Mouse (Mus musculus) brain, embryonic 18.5 days (tissue): Measurements from ENCODE around the gene March5.
A peak's percentile ranks its signal among the peaks of the same experiment; 100 is the strongest.
"Not testable (repeated sequence)": the region's sequence is repeated elsewhere in the genome, so short reads cannot be mapped to it uniquely, and the experiment has no call there.

ENCODE experiments used
- DNase-seq: peaks from one replicate; pipeline ENCODE4 v3.0.0-alpha.2; 2012; ENCODE audit warnings: low read depth, low spot score

Gene March5

DNA sequence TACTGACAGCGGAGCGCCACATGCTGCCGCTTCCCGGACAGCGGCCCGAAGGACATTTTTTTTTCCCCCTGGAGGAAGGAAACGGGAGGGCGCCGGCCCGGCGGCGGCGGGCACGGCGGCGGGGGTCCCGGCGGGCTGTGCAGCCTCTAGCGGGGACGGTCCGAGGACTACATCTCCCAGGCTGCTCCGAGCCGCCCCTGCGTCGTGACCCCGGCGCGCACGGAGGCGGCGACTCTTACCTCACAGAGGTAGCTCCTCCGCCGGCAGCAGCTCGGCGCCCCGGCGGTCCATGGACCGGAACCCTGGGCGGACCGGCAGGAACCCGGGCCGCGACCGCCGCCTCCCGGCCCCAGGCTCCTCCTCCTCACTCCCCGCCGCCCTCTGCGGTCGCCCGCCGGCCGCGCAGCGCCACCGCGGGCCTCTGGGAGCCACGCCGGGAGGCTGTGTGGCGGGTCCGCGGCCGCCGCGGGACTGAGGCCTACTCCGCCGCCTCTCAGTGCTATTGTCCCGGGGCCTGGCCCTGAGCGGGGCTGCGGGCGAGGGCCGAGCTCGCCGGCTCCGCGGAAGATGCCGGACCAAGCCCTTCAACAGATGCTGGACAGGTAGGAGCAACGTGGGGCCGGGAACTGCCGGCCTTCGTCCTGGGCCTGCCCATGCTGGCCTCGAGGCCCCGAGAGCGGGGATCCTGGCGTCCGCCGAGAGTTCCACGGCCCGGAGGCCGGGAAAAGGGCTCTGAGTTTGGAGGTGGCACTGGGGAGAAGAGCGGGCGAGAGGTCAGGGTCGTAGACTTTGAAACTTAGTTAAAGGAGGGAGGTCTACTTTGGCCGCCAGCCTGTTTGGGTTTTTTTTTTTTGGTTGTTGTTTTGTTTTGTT, at the start of gene March5:
March5 (plus strand) TSS at position 241 of the 873 bp plus-strand sequence.
- DNase-seq: peak; percentile 76

DNA sequence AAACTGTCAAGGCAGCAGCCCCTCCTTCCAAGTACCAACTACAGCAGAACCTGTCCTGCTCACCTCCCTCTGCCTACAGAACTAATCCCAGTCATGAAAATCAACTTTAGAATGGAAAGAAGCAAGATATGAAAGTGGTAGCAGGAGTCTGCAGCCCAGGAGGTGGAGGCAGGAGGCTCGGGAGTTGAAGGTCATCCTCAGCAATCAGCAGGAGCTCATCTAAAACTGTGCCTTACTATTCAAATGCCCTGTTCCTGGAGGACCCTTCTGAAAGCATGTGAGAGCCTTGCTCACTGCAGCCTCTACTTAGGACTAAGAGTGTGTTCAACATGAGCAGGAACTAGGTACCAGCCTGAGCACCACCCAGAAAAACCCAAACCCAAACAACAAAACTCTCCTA, 35.2 kb upstream of the March5 start:
- DNase-seq: no peak

DNA sequence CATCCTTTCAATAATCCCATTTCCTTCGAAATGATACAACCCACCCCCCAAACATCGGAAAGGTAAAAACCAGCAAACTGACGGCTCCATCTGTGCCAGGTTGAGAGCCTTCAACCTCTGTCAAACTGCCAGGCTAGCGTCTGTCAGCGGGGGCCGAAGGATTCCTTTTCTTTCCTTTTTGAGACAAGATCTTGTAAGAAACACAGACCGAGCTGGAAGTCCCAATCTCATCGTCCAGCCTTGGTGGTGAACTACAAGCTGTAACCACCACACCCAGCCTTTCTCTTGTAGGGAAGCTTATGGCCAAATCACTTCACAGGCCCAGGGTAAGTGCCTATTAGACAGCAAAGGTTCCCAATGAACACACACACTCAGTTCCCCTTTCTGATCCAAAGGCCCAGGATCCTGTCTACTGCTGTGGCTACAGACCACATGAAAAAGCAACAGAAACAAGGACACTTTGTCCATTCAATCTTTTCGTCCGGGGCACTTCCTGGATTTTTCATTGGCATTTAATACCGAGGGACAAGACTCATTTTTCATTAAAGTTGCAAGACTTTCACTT, 34.7 kb upstream of the March5 start:
- no peak for DNase-seq

DNA sequence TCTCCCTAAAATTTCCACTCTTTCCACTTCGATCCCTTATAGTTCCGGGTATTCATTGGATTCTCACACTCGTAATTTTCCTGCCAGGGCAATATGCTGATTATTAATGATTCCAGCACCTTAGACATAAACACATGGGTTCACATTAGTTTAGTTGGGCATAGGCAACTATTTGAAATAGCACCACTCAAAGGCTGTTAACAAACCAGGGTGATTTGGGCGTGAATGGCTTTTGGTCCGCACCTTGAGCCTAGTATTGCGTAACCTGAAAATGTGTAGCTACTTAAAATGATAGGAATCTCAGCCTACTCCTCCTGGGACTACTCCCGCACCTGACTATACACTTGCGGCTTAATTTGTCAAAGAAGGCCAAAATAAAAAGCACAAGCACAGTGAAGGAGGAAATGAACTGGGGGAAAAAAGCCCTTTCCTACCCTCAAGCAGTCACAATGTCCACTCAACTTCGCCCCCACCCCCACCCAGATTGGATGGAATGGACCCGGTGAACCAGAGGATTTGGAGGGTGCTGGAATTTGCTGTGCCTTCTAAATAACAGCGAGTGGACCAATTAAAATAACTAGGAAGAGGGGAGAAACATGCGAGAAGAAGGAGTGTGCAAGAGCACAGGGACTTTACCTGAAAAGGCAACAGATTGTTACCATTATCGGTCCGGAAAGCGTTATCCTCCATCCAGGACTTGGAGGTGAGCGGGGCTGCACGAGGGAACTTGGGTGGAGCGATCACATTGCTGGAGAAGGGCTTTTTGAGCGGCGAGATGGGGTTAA, 33.8 kb upstream of the March5 start:
- DNase-seq: no peak

DNA sequence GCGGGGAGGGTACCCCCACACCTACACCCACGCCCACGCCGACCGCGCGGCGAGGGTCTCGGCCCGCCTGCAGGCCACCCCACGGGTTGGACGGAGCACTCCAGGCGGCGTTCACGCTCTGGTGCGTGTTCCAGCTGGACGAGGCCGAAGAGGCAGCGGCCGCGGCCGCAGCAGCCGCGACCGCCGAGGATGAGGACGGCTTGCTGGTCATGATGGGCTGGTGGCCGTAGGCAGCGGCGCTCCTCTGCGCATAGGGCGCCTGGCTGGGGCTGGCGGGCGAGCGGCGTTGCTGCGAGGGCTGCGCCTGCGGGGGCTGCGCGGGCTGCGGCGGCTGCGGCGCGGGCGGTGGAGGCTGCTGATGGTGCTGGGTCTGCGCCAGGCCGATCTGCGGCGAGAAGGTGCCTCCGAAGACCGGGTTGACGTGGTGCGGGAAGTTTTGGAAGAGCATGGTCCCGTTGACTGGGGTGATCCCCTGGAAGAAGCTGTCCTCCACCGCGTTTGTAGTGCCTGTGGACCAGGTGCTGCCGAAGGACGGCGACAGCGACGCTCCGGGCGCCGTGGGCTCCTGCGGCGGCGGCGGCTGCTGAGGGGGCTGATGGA, 33.1 kb upstream of the March5 start:
- DNase-seq: no peak

DNA sequence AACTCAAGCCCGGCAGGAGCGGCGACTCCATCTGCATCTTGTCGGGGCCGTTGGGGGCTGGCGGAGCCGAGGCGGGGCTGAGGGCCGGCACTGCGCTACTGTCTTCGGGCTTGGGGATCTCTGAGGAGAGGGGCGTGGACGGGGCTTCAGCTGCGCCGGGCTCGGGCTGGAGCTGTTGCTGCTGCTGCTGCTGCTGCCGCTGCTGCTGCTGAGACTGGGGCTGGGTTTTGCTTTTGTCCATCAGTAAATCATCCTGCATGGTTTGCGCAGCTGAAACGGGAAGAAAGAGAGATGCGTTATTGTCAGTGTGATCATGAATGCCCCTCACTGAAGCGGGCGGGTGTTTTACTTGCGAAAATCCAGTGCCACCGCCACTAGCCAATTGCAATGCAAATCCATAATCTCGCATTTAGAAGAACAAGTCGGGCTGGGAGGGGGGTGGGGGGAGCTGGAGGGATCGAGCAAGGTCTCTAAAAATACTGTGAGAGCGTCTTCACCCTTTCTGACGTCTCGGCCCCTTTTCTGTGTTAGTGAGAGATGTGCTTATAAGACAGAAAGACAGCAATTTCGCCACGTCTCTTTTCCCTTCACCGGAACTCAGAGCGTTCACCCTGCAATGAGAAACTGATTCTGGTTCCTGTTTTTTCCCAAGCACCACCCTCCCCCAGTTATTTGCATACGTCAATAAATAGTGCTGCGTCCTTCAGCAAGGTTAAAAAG, 32.5 kb upstream of the March5 start:
- no peak for DNase-seq

DNA sequence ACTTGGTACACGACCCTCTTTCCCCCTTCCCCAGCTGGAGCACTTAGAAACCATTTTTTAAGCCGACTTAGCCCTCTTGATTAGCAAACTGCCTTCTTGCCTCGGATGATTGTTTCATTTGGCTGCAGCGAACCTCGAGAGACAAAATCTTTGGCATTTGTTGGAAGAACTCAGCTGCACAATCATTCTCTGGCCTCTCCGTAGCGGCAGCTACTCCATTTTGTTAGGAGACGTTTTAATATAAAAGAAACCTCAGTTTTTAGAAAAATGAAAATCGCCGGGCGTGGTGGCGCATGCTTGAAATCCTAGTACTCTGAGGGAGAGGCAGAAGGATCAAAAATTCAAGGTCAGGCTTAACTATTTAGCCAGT, 31.9 kb upstream of the March5 start:
- no peak for DNase-seq

DNA sequence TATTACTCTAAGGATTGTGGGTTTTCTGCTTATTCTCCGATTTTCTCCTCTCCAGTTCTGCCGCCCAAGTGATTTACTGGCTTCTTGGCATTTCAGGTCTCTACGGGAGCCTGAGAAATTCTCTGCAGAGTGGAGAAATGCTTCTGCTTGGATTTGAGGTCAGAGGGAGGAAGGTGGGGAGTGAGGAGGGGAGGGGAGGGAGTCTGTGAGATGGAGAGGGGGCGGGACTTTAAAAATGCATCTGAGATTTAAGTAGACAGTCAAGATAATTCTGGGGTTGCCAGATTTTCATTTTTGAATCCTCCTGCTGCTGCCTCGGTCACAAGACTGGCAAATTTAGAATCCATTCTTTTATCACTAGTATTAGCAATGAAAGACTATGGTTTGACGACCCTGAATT, 31.4 kb upstream of the March5 start:
- DNase-seq: no peak

DNA sequence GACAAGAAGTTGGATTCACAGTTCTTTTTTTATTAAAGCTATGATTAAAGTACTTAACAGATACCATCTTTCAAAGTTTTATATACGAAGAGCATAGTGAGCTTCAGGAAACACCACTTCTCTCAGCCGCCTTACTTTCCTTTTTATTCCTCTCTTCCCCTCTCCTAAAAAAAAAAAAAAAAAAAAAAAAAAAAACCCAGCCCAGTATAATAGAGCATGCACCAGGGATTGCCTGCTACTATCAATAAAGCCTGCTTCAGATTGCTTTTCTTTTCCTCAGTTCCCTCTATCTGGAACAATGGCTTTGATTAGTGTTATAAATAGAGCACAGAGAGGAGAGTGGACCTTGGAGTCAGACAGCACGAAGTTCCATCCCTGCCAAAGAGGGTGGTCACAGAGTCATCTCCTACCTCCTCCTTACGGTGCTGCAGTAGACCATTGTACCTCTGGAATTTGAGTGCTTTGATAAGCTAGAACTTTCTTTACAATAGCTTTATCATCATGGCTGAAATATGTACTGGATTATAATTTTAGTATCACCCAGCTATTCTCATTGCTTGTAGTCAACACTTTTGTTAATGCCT, 30.4 kb upstream of the March5 start:
- no peak for DNase-seq

DNA sequence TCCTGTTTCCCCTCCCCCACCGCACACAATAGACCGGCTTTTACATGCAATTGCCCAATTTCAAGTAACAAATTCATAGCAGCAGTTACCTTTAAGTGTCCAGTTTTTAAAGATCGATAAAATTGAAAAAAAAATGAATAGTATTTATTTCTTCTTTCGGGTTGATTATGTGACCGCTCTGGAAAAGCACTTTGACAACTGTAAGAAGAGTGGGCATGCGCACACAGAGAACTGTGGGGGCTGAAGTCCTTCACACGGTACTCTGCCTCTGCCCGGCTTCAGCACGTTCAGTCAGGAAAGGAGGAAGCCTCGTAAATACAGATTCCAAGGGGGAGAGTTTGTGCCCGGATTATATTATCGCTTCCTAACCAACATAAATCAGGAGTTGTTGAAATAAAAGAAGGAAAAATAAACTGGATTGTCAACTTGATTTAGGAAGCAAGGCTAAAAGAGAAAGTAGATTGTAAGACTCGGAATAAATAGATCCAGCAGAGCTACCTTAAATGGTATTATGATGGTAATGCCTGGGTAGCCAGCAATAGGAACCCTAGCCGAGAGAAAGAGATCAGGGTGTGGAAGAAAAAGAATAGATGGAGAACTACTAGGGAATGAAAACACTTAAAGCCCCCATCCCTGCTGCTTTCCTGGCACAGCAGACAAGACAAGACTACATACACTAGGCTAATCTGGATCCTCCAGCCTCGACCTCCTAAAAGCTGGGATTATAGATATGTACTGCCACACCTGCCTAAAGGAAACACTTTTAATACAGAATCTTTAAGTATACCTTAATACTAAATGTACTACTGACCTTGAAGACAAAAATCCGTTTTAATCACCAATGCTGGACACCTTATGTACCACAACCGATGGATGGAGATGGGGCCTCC, 29.3 kb upstream of the March5 start:
- no peak for DNase-seq

DNA sequence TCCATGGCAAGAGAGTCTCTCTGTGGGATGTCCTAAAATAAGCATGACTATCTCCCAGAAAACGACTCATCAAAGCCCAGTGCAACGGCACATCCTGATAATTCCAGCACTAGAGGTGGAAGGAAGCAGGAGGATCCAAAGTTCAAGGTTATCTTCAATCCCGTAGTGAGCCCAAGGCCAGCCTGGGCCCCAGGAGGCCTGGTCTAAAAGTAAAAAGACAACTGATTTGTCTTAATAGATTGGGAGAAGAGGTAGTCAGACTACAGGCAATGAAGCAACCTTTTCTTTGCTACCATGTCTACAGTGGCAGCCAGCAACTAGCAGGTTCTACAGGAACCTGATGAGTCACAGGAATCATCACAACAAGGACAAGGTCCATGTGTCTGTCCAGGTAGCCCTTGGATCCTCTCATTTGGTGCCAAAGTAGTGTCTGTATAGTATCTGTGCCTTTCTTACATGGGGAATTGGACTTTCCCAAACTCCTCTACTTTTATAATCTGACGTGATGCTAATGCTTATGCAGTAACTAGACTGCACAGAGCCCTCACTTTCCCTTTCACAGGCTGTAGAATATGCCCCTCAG, 18.9 kb upstream of the March5 start:
- DNase-seq: no peak

DNA sequence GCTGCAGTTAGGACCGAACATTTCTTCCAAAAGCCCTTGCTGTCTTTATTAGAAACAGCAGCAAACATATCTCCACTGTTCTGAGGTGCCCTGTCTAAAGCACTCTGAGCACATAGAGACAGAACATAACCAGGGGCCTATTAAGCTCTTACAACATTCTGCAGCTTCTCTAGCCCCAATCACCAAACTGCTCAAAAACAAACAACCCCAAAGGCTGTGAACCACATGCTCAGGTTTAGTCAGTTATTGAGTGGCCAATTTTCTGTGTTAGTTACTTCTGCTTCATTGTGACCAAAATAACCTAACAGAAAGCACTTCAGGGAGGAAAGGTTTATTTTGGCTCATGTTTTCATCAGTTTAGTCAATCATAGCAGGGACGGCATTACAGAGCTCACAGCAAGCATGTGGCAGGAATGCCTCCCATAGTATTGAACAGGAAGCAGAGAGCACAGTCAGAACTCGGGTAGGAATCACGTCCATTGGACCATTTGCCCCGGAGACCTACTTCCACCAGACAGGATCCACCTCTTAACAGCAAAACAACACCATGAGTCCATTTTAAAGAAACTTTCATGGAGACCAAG, 14.8 kb upstream of the March5 start:
- no peak for DNase-seq

DNA sequence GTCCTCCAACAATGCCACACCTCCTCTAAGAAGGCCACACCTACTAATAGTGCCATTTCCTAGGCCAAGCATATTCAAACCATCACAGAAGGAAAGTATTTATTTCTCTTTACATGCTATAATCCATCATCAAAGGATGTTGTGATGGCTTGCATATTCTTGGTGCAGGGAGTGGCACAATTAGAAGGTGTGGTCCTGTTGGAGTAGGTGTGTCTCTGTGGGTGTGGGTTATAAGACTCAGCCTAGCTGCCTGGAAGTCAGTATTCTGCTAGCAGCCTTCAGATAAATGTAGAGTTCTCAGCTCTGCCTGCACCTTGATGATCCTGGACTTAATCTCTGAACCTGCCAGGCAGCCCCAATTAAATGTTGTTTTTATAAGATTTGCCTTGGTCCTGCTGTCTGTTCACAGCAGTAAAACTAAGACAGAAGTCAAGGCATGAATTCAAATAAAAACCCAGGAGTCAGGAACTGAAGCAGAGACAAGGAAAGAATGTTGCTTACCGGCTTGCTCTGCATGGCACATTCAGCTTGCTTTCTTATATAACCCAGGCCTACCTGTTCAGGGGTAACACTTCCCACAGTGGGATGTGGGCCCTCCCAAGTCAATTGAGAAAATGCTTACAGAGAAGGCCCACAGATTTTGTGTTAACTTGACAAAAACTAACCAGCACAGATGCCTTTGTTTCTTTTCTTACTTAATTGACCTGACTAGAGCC, 9.0 kb upstream of the March5 start:
- DNase-seq: no peak

DNA sequence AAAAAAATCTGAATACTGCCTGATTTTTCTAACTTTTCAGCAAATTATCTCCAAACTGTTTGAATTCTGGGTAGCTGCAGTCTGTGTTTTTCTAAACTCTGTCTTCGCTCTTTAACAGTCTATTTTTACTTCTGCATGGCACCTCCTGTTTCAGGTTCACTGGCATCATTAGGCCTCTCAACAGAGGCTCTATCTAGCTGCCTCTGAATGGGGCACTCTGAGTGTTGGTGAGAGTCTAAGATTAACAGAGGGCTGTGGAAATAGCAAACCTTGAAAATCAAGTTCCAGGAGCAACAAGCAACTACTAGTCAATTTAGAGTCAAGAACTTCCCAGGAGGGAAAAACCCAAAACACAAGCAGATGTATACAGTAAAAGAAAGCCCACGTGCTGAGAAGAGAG, 7.5 kb upstream of the March5 start:
- DNase-seq: no peak

DNA sequence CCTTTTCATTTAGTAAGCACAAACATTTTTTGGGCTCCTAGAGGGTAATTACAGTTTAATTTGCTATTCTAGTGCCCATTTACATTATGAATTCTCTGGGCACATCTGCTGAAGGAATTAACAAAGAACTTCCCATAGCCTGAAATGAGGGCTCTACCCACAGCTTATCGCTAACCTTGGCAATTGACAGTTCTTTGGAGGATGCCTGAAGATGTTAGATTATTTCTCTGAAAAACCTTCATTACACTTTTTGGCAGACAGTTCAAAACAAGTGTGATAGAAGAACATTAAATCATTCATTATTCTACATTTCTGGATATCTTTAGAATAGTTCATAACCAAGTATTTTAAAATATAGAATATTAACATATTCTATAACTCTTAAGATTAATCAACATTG, 4.0 kb upstream of the March5 start:
- no peak for DNase-seq

DNA sequence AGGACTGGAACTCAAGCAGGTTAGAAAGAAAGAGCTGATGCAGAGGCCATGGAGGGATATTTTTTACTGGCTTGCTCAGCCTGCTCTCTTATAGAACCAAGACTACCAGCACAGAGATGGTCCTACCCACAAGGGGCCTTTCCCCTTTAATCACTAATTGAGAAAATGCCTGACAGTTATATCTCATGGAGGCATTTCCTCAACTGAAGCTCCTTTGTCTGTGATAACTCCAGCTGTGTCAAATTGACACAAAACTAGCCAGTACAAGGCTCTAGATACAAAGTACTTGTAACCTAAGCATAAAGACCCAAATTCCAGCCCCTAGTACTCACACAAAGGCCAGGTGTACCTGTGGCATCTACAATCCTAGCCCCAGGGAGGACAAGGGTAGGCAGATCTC, 2.2 kb upstream of the March5 start:
- DNase-seq: not testable (repeated sequence)

DNA sequence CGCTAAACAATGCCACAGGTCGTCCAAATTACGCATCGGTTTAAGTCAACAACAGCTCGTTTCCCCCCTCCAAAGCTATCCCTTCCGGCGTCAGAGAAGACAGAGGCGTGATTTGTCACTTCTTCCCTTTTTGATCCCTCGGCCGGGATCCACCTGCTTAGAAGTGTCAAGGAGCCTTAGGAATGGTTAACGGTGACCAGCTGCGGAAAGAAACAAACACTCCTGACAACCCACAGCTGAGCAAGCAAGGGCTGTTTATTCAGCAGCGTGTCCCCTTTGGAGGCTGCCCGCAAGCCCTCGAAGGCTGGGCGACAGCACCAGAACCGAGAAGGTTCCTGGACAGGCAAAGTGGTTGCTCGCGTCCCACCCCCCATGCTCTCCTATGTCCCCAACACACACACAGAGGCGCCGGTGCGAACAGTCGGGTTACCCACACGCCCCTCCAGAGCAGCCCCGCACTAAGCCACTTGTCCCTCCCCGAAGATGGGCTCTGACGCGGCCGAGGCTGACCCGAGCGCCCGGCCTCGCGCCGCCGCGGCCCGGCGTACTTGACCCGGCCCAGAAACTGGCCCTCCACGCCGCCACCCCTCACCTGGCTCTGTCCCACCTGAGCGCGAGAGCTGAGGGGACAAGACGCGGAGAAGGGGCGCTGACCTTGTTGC, 571 bp upstream of the March5 start:
- no peak for DNase-seq

DNA sequence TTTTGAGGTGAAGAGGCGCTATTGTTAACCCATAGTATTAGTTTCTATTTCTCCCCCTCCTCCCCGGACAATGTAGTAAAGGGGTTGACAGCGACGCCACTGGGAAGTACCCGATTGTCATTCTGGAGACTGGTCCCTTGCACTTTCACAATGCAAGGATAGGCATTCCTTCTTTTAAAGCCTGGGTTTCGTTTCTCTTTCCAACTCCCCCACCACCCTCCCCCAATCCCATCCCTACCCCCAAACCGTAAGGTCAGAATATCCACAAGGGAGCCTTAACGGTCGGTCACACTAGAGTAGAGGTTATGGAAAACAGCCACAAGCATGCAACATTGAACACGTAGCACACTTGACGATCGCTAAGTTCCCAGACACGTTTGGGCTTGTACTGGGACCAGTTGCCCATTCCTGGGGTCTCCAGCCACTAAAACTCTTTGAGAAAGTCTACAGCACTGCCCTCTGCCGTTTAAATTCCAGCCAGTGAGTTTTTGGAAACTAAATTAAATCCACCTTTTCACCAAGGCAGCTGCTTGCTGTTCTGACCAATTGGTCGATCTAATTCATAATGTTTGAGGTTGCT, 923 bp downstream of the March5 start, which contains the start of gene Cpeb3:
Cpeb3 (minus strand) TSS at position 426 of the 580 bp plus-strand sequence.
- DNase-seq: no peak
